Mouse (Mus musculus): ENCODE results near the gene Ubr4.

Gene Ubr4

GRCm38 (mm10) chr4:139351931-139352711 lies at the start of gene Ubr4, which contains the start of the genes Mrto4 and Emc1:
TSS of gene Ubr4 (plus strand) at chr4:139352609.
TSS of gene Mrto4 (minus strand) at chr4:139352576.
TSS of gene Emc1 (plus strand) at chr4:139352587.
- DNase-seq (ENCODE audit: low read depth, low spot score), result peak; percentile 74

- DNase-seq (ENCODE audit: low read depth, low spot score), result no peak
Measured at GRCm38 (mm10) chr4:139305521-139305920, 46.9 kb upstream of the Ubr4 start.

GRCm38 (mm10) chr4:139307916-139308315 lies 44.5 kb upstream of the Ubr4 start:
- DNase-seq (ENCODE audit: low read depth, low spot score), result no peak

- DNase-seq (ENCODE audit: low read depth, low spot score), result no peak
Measured at GRCm38 (mm10) chr4:139309651-139310050, 42.8 kb upstream of the Ubr4 start.

DNA sequence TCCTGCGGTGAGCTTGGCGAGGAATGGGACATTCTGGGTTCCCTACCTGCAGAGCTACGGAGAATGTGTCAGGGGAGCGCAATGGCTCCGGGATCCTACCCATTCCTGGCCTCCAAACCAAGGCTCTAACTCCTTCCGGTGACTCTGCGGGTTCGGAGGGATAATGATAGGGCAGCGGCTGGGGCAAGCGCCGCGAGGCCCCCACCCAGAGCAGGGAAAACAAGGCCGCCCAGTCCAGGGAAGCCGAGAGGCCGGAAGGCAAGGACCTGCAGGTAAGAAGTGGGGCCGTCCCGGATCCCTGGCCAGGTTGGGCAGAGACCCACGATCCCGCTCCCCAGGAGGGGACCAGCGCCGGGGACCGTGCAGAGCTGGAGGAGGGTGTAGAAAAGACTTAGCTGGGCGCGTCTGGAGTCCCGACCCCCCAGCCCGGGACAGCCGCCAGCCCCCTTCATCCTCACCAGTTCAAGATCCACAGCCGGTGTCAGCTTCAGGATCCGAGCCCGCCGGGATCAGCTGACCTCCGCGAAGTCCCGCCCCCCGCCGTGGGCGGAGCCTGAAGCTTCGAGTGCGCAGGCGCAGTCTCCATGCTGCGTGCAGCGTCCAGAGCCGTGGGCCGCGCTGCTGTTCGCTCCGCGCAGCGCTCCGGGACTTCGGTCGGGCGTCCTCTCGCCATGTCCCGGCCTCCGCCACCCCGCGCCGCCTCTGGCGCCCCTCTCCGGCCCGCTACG lies 42.1 kb upstream of the Ubr4 start, which contains the start of the genes Pqlc2 and Akr7a5:
Gene Pqlc2, minus strand, starts transcription at position 538 of the 728 bp plus-strand sequence.
Gene Akr7a5, plus strand, starts transcription at position 574 of the 728 bp plus-strand sequence.
- DNase-seq (ENCODE audit: low read depth, low spot score), result peak; percentile 93

DNA sequence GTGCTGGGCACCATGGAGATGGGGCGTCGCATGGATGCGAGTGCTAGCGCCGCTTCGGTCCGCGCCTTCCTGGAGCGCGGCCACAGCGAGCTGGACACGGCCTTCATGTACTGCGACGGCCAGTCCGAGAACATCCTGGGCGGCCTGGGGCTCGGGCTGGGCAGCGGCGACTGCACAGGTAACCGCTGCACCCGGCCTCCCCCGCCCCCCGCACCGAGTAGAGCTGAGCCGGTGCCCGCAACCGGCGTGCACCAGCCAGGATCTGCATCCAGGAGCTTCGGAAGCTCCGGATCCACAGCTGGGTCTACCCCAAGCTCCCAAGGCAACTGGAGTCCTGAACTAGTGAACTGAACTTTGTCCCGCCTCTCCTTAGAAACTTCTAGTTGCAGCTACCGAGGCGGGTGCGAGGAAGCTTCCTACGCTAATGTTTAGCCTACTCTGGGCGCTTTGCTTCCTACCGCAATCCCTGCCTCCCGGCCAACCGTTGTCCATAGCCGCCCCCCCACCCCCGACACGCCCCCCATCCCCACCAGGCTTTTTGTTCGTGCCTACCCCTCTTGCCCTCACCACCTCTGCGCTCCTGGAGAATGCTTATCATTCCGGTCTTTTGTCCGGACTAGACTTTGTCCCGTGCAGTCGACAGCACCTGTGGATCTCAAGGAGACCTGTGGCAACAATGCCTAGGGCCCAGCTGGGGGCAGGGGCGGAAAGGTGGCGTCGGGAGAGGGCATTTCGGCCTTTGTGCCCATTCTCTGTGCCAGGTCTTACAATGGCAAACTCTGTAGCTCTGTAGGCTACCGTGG lies 41.3 kb upstream of the Ubr4 start:
- DNase-seq (ENCODE audit: low read depth, low spot score), result no peak

GRCm38 (mm10) chr4:139311707-139312106 lies 40.7 kb upstream of the Ubr4 start:
- DNase-seq (ENCODE audit: low read depth, low spot score), result no peak

GRCm38 (mm10) chr4:139312632-139313031 lies 39.8 kb upstream of the Ubr4 start:
- no peak for DNase-seq (ENCODE audit: low read depth, low spot score)

GRCm38 (mm10) chr4:139318449-139318848 lies 34.0 kb upstream of the Ubr4 start:
- no peak for DNase-seq (ENCODE audit: low read depth, low spot score)

GRCm38 (mm10) chr4:139319740-139320139 lies 32.7 kb upstream of the Ubr4 start:
- DNase-seq (ENCODE audit: low read depth, low spot score), result no peak

GRCm38 (mm10) chr4:139330605-139331004 lies 21.8 kb upstream of the Ubr4 start:
- DNase-seq (ENCODE audit: low read depth, low spot score), result peak; percentile 57

- DNase-seq (ENCODE audit: low read depth, low spot score), result no peak
Measured at GRCm38 (mm10) chr4:139334631-139335295, 17.6 kb upstream of the Ubr4 start.

GRCm38 (mm10) chr4:139335507-139335906 lies 16.9 kb upstream of the Ubr4 start:
- DNase-seq (ENCODE audit: low read depth, low spot score), result no peak

DNA sequence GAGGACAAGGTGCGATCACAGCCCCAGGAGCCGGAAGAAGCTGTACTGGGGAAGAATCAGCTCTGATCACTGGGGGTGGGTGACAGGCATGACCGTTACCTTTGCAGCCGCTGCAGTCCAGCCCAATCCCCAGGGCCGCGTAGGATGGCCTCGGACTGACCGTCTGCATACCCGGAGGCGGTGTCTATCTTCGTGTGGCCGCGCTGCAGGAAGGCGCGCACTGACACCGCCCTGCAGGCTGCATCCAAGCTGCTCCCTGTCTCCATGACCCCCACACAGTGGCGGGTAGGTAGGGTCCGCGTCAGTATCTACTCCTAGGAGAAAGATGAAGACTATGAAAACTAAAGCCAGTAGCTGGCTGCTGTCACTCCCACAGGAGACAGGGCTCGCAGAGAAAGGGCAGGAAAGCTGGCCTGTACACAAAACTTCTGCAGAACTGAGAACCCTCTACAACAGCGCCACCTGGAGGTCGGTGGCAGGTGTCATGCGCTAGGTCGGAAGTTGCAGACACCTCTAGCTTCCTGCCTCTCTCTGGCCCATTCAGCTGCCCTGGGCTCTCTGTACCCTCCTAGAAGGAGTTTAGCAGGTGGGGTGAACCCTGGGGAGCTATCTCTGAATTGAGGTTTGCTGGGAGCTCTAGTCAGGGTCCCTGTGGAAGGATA lies 15.5 kb upstream of the Ubr4 start:
- DNase-seq (ENCODE audit: low read depth, low spot score), result peak; percentile 81

GRCm38 (mm10) chr4:139338145-139338544 lies 14.3 kb upstream of the Ubr4 start:
- no peak for DNase-seq (ENCODE audit: low read depth, low spot score)

DNA sequence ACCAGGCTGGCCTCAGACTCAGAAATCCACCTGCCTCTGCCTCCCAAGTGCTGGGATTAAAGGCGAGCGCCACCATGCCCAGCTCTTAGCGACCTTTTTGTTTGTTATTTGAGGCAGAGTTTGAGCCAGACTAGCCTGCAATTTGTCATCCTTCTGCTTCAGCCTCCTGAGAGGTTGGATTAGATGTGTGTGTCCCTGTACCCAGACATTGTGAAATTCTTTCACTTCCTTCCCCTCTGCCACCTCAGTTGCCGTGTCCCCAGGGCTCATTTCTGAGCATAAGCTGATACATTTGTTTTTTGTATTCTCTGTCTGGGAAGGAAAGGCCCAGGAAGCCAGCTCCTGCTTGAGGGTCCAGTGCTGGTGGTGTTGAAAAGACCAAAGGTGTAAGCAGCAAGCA lies 11.6 kb upstream of the Ubr4 start:
- no peak for DNase-seq (ENCODE audit: low read depth, low spot score)

GRCm38 (mm10) chr4:139341556-139342233 lies 10.7 kb upstream of the Ubr4 start:
- DNase-seq (ENCODE audit: low read depth, low spot score), result no peak

DNA sequence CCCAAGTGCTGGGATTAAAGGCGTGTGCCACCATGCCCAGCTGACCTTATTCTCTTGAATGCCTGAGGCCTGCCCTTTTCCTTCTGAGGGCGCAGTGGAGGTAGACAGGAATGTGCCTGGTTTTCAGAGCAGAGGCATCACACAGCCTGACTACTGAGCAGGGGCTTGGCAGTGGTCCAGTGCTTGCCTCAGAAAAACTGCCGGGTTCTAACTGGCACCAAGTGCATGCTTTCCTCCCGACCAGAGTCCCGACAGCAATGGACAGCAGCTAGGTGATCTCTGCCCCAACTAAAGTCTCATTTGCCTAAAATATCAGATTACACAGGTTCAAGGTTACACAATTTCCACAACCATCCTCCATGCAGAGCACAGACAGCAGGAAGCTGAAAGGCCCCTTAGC lies 8.7 kb upstream of the Ubr4 start:
- DNase-seq (ENCODE audit: low read depth, low spot score), result no peak

DNA sequence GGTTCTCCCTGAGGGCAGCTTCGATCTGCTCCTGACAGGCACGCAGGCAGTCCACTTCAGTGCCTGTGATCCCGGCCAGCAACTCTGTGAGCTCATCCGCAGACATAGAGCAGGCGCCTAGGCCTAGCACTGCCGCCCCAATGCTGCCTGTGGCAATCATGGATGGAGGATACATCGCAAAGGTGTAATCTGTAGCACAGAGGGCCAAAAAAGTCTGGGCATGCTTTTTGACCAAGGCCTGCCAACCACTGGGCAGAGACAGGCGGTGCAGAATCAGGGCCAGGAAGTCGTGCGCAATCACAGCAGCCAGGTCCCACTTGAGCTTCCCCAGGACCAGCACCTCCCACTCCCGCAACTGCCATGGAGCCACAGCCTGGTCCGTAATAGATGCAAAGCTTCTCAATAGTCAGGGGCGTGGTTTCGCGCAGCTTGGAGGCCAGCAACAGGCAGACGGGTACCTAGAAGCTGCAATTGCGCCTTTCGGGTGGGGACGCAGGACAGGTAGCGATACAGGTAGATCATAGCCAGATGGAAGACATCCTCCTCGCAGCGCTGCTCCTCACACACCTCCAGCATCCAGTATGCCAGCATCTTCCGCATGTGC lies 6.9 kb upstream of the Ubr4 start:
- no peak for DNase-seq (ENCODE audit: low read depth, low spot score)

GRCm38 (mm10) chr4:139352832-139353231 lies 423 bp downstream of the Ubr4 start:
- no peak for DNase-seq (ENCODE audit: low read depth, low spot score)
